Mouse (Mus musculus): ENCODE data around the gene Adgrg3. TPM values are rescaled to one million over a fixed set of nuclear protein-coding genes. Genes with fewer than 3 reads are reported as not detected.
A peak's percentile ranks its signal among the peaks of the same experiment; 100 is the strongest.

Gene Adgrg3
- polyA plus RNA-seq, 1 experiment: 19.4 TPM

DNA sequence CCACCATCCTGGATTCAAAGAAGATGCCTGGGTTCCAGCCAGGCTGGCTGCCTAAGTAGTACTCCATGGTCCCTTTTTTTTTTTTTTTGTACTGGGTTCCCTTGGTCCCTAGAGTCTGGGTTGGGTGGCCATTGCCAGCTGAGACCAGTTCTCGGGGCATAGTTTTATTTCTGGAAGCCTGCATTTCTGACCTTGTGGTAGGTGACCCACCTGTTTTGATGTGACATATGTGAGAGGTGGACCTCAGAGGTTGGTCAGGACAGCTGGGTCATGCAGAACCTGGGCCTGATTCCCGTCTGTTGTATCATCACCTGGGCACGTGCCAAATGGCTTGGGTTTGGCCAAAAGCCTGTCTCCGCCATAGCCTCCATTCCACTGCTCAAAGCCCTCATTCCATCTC, 27.8 kb upstream of the Adgrg3 start:
- Histone ChIP-seq H3K79me2 (ENCODE audit: control insufficient read depth, insufficient read depth) (no peaks in the 10 kb centered on the region), H3K79me3 (ENCODE audit: low read depth) (no peaks in the 10 kb centered on the region), H3K27me3 (ENCODE audit: control insufficient read depth, insufficient read depth, insufficient read length) (no peaks in the 10 kb centered on the region), H3ac (ENCODE audit: control insufficient read depth, insufficient read length, low read depth) (no peak overlapping the region), H3K36me3 (ENCODE audit: control insufficient read depth, insufficient read depth) (no peaks in the 10 kb centered on the region), H3K4me3 (ENCODE audit: insufficient read depth, poor library complexity, severe bottlenecking) (no peak overlapping the region)
- TF ChIP-seq MYOG (IDR thresholded peaks at IDR 0.05; ENCODE audit: control insufficient read depth, extremely low read depth, insufficient read length) (no peak), MYOD1 (IDR thresholded peaks at IDR 0.05; ENCODE audit: control insufficient read depth, insufficient read length, low read depth) (peak; percentile 29), USF1 (IDR thresholded peaks at IDR 0.05; ENCODE audit: low read depth) (no peak), FOSL1 (IDR thresholded peaks at IDR 0.05; ENCODE audit: insufficient read depth, low read length, poor library complexity, severe bottlenecking) (no peak)

DNA sequence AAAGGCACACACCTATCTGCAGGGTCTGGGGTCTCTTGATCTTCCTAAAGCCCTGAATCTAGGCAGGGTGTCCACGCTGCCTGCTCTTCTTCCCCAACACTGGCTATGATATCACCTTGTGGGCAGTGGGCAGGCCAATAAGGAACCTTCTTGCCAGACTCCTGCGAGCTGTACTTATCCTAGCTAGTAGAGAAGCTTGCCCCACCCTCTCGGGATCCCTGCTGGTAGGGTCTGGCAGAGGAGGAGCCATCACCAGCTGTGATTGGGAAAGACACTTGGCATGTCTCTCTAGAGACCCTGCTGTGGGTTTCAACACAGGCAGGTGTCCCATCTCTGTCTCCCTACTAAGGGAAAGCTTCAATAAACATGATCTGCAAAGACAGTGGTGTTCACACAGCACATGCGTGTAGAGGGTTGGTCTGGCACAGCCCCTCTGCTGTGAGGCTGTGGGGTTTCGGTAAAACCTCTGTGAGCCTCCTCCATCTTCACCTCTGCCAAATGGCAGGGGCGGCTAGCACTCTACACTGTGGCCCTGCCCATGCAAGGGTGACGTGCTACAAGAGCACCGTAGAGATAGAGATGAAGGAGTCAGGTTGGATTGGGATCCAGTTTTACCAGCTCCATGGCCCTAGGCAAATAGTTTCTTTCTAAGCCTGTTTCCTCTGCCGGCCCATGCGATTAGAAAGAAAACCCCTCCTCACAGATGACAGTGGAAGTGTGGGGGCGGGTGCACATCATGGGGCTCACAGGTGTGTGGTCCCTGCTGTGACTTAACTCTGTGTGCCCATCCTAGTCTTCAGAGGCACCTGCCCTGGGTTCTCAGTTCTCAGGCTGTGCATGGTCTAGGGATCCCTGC, 26.7 kb upstream of the Adgrg3 start:
- Histone ChIP-seq H3K79me2 (ENCODE audit: control insufficient read depth, insufficient read depth) (no peaks in the 10 kb centered on the region), H3ac (ENCODE audit: control insufficient read depth, insufficient read length, low read depth) (no peak overlapping the region), H3K27me3 (ENCODE audit: control insufficient read depth, insufficient read depth, insufficient read length) (no peaks in the 10 kb centered on the region), H3K36me3 (ENCODE audit: control insufficient read depth, insufficient read depth) (no peaks in the 10 kb centered on the region), H3K79me3 (ENCODE audit: low read depth) (no peaks in the 10 kb centered on the region), H3K4me3 (ENCODE audit: insufficient read depth, poor library complexity, severe bottlenecking) (no peak overlapping the region)
- TF ChIP-seq USF1 (IDR thresholded peaks at IDR 0.05; ENCODE audit: low read depth) (no peak), MYOD1 (IDR thresholded peaks at IDR 0.05; ENCODE audit: control insufficient read depth, insufficient read length, low read depth) (no peak), CEBPB (IDR thresholded peaks at IDR 0.05; ENCODE audit: low read depth) (no peak), MYOG (IDR thresholded peaks at IDR 0.05; ENCODE audit: control insufficient read depth, extremely low read depth, insufficient read length) (no peak), MAX (IDR thresholded peaks at IDR 0.05) (no peak), CTCF (IDR thresholded peaks at IDR 0.05; ENCODE audit: control insufficient read depth, insufficient read depth, insufficient read length) (no peak), FOSL1 (IDR thresholded peaks at IDR 0.05; ENCODE audit: insufficient read depth, low read length, poor library complexity, severe bottlenecking) (no peak)

DNA sequence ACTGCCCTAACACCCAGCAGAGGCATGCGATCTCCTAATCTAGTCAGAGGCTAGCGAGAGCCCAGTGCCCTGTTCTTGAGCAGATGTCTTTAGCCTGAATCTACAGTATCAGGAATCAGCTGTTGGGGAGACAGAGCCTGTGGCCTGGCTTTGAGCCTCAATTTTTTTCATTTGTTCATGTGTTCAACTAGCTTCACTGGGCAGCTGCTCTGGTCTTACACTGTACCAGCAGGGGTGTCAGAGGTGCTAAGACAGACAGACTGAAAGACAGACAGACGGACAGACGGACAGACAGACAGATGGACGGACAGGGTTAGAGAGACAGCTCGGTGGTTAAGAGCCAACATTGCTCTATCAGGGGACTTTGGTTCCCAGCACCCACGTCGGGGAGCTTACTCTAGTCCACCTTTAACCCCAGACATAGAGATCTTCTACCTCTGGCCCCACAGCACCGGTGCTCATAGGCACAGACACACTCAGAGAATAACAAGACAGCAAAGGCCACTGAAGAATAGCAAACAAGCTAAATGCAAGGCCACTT, 26.0 kb upstream of the Adgrg3 start:
- Histone ChIP-seq H3K4me3 (ENCODE audit: insufficient read depth, poor library complexity, severe bottlenecking) (no peak overlapping the region), H3K79me2 (ENCODE audit: control insufficient read depth, insufficient read depth) (no peaks in the 10 kb centered on the region), H3ac (ENCODE audit: control insufficient read depth, insufficient read length, low read depth) (no peak overlapping the region), H3K36me3 (ENCODE audit: control insufficient read depth, insufficient read depth) (no peaks in the 10 kb centered on the region), H3K79me3 (ENCODE audit: low read depth) (no peaks in the 10 kb centered on the region), H3K27me3 (ENCODE audit: control insufficient read depth, insufficient read depth, insufficient read length) (no peaks in the 10 kb centered on the region)
- TF ChIP-seq MYOG (IDR thresholded peaks at IDR 0.05; ENCODE audit: control insufficient read depth, extremely low read depth, insufficient read length) (no peak), MAX (IDR thresholded peaks at IDR 0.05) (no peak)

DNA sequence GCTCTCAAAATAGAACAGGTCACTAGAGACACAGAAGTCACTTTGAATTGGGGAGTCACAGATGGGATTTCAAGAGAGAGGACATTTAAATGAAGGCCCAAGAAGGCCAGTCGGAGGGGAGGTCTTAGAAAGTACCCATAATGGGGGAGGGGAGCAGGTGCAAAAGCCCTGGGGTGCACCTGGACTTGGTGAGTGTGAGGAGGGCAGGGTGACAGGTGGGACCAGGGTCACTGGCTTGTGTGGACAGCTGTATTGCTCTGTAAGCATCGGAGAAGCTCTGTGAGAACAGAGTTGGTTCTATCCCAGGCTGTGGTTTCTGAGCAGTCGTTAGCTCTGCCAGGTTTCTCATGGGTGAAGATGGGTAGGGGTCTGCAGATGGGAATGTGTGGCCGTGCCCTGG, 25.5 kb upstream of the Adgrg3 start:
- TF ChIP-seq FOSL1 (IDR thresholded peaks at IDR 0.05; ENCODE audit: insufficient read depth, low read length, poor library complexity, severe bottlenecking): no peak
- no peak for TF ChIP-seq MAX (IDR thresholded peaks at IDR 0.05)
- no peak for TF ChIP-seq MYOG (IDR thresholded peaks at IDR 0.05; ENCODE audit: control insufficient read depth, extremely low read depth, insufficient read length)
- TF ChIP-seq MYOD1 (IDR thresholded peaks at IDR 0.05; ENCODE audit: control insufficient read depth, insufficient read length, low read depth): no peak
- TF ChIP-seq CEBPB (IDR thresholded peaks at IDR 0.05; ENCODE audit: low read depth): no peak
- no peak for TF ChIP-seq CTCF (IDR thresholded peaks at IDR 0.05; ENCODE audit: control insufficient read depth, insufficient read depth, insufficient read length)
- TF ChIP-seq USF1 (IDR thresholded peaks at IDR 0.05; ENCODE audit: low read depth): no peak
- Histone ChIP-seq H3ac (ENCODE audit: control insufficient read depth, insufficient read length, low read depth) (no peak overlapping the region), H3K79me2 (ENCODE audit: control insufficient read depth, insufficient read depth) (no peaks in the 10 kb centered on the region), H3K79me3 (ENCODE audit: low read depth) (no peaks in the 10 kb centered on the region), H3K4me3 (ENCODE audit: insufficient read depth, poor library complexity, severe bottlenecking) (no peak overlapping the region), H3K27me3 (ENCODE audit: control insufficient read depth, insufficient read depth, insufficient read length) (no peaks in the 10 kb centered on the region), H3K36me3 (ENCODE audit: control insufficient read depth, insufficient read depth) (no peaks in the 10 kb centered on the region)

DNA sequence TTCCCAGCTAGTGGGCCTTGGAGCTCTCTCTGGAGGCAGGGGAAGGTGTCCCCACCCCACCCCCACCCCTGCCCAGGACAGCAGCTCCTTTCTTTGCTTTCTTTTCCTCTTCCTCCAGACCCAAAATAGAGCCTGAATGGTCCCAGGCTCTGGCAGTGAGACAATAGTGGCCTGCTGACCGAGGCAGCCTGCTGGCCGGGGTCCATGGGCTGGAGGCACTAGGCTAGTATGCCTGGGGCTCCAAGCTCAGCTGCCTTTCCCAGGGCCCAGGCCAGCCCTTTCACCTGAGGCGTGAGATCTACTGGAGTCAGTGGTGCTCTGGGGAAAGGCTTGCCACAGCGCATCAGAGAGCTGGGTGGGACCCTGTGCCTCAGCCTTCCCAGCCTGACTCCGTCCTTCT, 25.0 kb upstream of the Adgrg3 start:
- no peaks in the 10 kb centered on the region for H3K36me3 ChIP-seq (ENCODE audit: control insufficient read depth, insufficient read depth)
- H3K79me3 ChIP-seq (ENCODE audit: low read depth): no peaks in the 10 kb centered on the region
- no peak for TF ChIP-seq CTCF (IDR thresholded peaks at IDR 0.05; ENCODE audit: control insufficient read depth, insufficient read depth, insufficient read length)
- TF ChIP-seq CEBPB (IDR thresholded peaks at IDR 0.05; ENCODE audit: low read depth): no peak
- TF ChIP-seq MYOD1 (IDR thresholded peaks at IDR 0.05; ENCODE audit: control insufficient read depth, insufficient read length, low read depth): no peak
- no peaks in the 10 kb centered on the region for H3K27me3 ChIP-seq (ENCODE audit: control insufficient read depth, insufficient read depth, insufficient read length)
- H3ac ChIP-seq (ENCODE audit: control insufficient read depth, insufficient read length, low read depth): no peak overlapping the region
- H3K4me3 ChIP-seq (ENCODE audit: insufficient read depth, poor library complexity, severe bottlenecking): no peak overlapping the region
- no peaks in the 10 kb centered on the region for H3K79me2 ChIP-seq (ENCODE audit: control insufficient read depth, insufficient read depth)
